Mouse (Mus musculus) limb, embryonic 14.5 days (tissue): ENCODE results near the gene Fau. TPM values are rescaled to one million over a fixed set of nuclear protein-coding genes. Genes with fewer than 3 reads are reported as not detected.
A peak's percentile ranks its signal among the peaks of the same experiment; 100 is the strongest.

Experiments
- ATAC-seq: fragments of 200-750 bp; cut with Nextera tagmentation; 2 replicates; pipeline ENCODE4 v1.8.0; 2017; ENCODE audit warnings: low read depth, moderate number of reproducible peaks, moderate TSS enrichment; ENCODE audit not compliant: low FRiP score
- DNase-seq: peaks from one replicate; pipeline ENCODE4 v3.0.0-alpha.2; 2015; ENCODE audit warnings: low spot score
- H3K27ac ChIP-seq: fragments of 300-500 bp; sonication (generic); replicated peaks from 2 replicates; pipeline ENCODE4 v1.5.1; 2014; ENCODE audit warnings: low read depth, mild to moderate bottlenecking, low read length, moderate library complexity, mixed read lengths
- H3K27me3 ChIP-seq: fragments of 300-500 bp; sonication (generic); 2 replicates; pipeline ENCODE4 v1.6.1; 2014; ENCODE audit warnings: low read length, mixed read lengths; ENCODE audit not compliant: control insufficient read depth, insufficient read depth
- H3K36me3 ChIP-seq: fragments of 300-500 bp; sonication (generic); 2 replicates; pipeline ENCODE4 v1.6.1; 2014; ENCODE audit warnings: mild to moderate bottlenecking, low read length, moderate library complexity, mixed read lengths; ENCODE audit not compliant: control insufficient read depth, insufficient read depth
- H3K4me1 ChIP-seq: fragments of 300-500 bp; sonication (generic); 2 replicates; pipeline ENCODE4 v1.6.1; 2014; ENCODE audit warnings: antibody characterized with exemption, low read length, mixed read lengths; ENCODE audit not compliant: control insufficient read depth, insufficient read depth
- H3K4me2 ChIP-seq: fragments of 300-500 bp; sonication (generic); replicated peaks from 2 replicates; pipeline ENCODE4 v1.6.1; 2014; ENCODE audit warnings: low read depth, mild to moderate bottlenecking, low read length, moderate library complexity; ENCODE audit not compliant: severe bottlenecking
- H3K4me3 ChIP-seq: fragments of 300-500 bp; sonication (generic); replicated peaks from 2 replicates; pipeline ENCODE4 v1.5.1; 2014; ENCODE audit warnings: low read length
- H3K9ac ChIP-seq: fragments of 300-500 bp; sonication (generic); 2 replicates; pipeline ENCODE4 v1.6.1; 2014; ENCODE audit warnings: mild to moderate bottlenecking, low read depth, low read length, moderate library complexity; ENCODE audit not compliant: severe bottlenecking
- H3K9me3 ChIP-seq: fragments of 300-500 bp; sonication (generic); 2 replicates; pipeline ENCODE4 v1.6.1; 2016; ENCODE audit warnings: low read length; ENCODE audit not compliant: control insufficient read depth
- POLR2A ChIP-seq: fragments of 200-500 bp; IDR thresholded peaks from 2 replicates; pipeline ENCODE4 v1.8.0; 2012; ENCODE audit warnings: inconsistent platforms, mild to moderate bottlenecking, moderate library complexity, borderline replicate concordance; ENCODE audit not compliant: insufficient read depth, insufficient read length; ENCODE audit errors: extremely low read depth
- WGBS: fragments of 180-500 bp; shearing (Covaris S2); extraction: QIAGEN DNeasy Blood & Tissue Kit; methylation state at CpG from one replicate; pipeline ENCODE4 v1.1.7; 2014; 5-methylcytosine and 5-hydroxymethylcytosine counted together
- polyA plus RNA-seq, 2 experiments: library from polyadenylated mRNA; depleted of rRNA in 1 of 2; stranded (reverse) in 1 of 2; unstranded in 1 of 2; fragments of >200 nt; fragmentation: Nextera tagmentation in 1 of 2; extraction: Ambion mirVana in 1 of 2; gene quantifications; 2 replicates each; pipeline versions ENCODE4 v1.2.1 to v1.2.3; 2012 to 2014

Gene Fau
- polyA plus RNA-seq, 2 experiments: 968 to 1,838 TPM

- H3K4me2 ChIP-seq: no peak overlapping the region
- H3K36me3 ChIP-seq: peaks cover 60% of the 10 kb centered on the region
- H3K27ac ChIP-seq: no peak overlapping the region
- no peak for TF ChIP-seq POLR2A
- H3K9ac ChIP-seq: no peak overlapping the region
- DNase-seq (no peak), ATAC-seq (no peak)
- WGBS: 89% methylated on average over 11 of the region's 11 CpGs
- H3K4me1 ChIP-seq: peaks cover 14% of the 10 kb centered on the region
- no peaks in the 10 kb centered on the region for H3K27me3 ChIP-seq
- H3K4me3 ChIP-seq: peak overlapping the region; percentile 93; the same call in 1 of the 2 replicates
- H3K9me3 ChIP-seq: no peaks in the 10 kb centered on the region
Measured at GRCm38 (mm10) chr19:6048681-6049410, 8.8 kb upstream of the Fau start.

- no peak for ATAC-seq
- 82% methylated on average over 7 of the region's 7 CpGs for WGBS
Measured at GRCm38 (mm10) chr19:6052516-6052915, 5.1 kb upstream of the Fau start.

GRCm38 (mm10) chr19:6054296-6054695 lies 3.3 kb upstream of the Fau start:
- H3K9ac ChIP-seq: no peak overlapping the region
- DNase-seq (no peak), ATAC-seq (no peak)
- H3K4me3 ChIP-seq: no peak overlapping the region
- WGBS: 80% methylated on average over 5 of the region's 5 CpGs
- no peak overlapping the region for H3K27ac ChIP-seq
- H3K4me2 ChIP-seq: no peak overlapping the region
- TF ChIP-seq POLR2A: no peak
- no peaks in the 10 kb centered on the region for H3K27me3 ChIP-seq
- peaks cover 9% of the 10 kb centered on the region for H3K4me1 ChIP-seq
- H3K9me3 ChIP-seq: no peaks in the 10 kb centered on the region
- peaks cover 68% of the 10 kb centered on the region for H3K36me3 ChIP-seq

More at GRCm38 (mm10) chr19:6052516-6052915, 5.1 kb upstream of the Fau start:
- no peak overlapping the region for H3K4me2 ChIP-seq
- H3K27ac ChIP-seq: no peak overlapping the region
- peaks cover 77% of the 10 kb centered on the region for H3K36me3 ChIP-seq
- no peak overlapping the region for H3K9ac ChIP-seq
- no peaks in the 10 kb centered on the region for H3K27me3 ChIP-seq
- DNase-seq: no peak
- H3K9me3 ChIP-seq: no peaks in the 10 kb centered on the region
- H3K4me3 ChIP-seq: no peak overlapping the region
- no peak for TF ChIP-seq POLR2A
- H3K4me1 ChIP-seq: peaks cover 13% of the 10 kb centered on the region

GRCm38 (mm10) chr19:6056696-6057095 lies 948 bp upstream of the Fau start:
- no peaks in the 10 kb centered on the region for H3K27me3 ChIP-seq
- H3K9ac ChIP-seq: peak overlapping the region; percentile 76
- peak overlapping the region; percentile 80 for H3K4me2 ChIP-seq
- peak overlapping the region; percentile 89 for H3K4me3 ChIP-seq
- no peak for TF ChIP-seq POLR2A
- peaks cover 55% of the 10 kb centered on the region for H3K36me3 ChIP-seq
- H3K27ac ChIP-seq: no peak overlapping the region
- no peaks in the 10 kb centered on the region for H3K9me3 ChIP-seq
- DNase-seq: no peak
- WGBS: 64% methylated on average over 4 of the region's 4 CpGs
- no peak for ATAC-seq
- peaks cover 12% of the 10 kb centered on the region for H3K4me1 ChIP-seq

GRCm38 (mm10) chr19:6058513-6058912 lies 869 bp downstream of the Fau start:
- DNase-seq (no peak), ATAC-seq (no peak)
- Histone ChIP-seq H3K9me3 (no peaks in the 10 kb centered on the region), H3K36me3 (peaks cover 37% of the 10 kb centered on the region), H3K9ac (peak overlapping the region; percentile 76), H3K4me2 (peak overlapping the region; percentile 80), H3K27me3 (no peaks in the 10 kb centered on the region), H3K27ac (no peak overlapping the region), H3K4me3 (peak overlapping the region; percentile 89), H3K4me1 (peaks cover 22% of the 10 kb centered on the region)
- 29% methylated on average over 5 of the region's 5 CpGs for whole genome bisulfite sequencing
- no peak for TF ChIP-seq POLR2A
